Mouse (Mus musculus) liver, embryonic 11.5 days (tissue): ENCODE results near the gene Timmdc1. TPM values are rescaled to one million over a fixed set of nuclear protein-coding genes. Genes with fewer than 3 reads are reported as not detected.
"Not testable (repeated sequence)": the region's sequence is repeated elsewhere in the genome, so short reads cannot be mapped to it uniquely, and the experiment has no call there.

Source experiments
- ATAC-seq: fragments of 200-750 bp; cut with Nextera tagmentation; replicated peaks from 2 replicates; pipeline ENCODE4 v1.8.0; 2017; ENCODE audit warnings: moderate number of reproducible peaks, mild to moderate bottlenecking, moderate TSS enrichment, moderate library complexity; ENCODE audit not compliant: low FRiP score
- DNase-seq: peaks from one replicate; pipeline ENCODE4 v3.0.0-alpha.2; 2017; ENCODE audit warnings: low spot score
- H3K27ac ChIP-seq: fragments of 300-500 bp; sonication (generic); 2 replicates; pipeline ENCODE4 v1.5.1; 2014; ENCODE audit warnings: mild to moderate bottlenecking, low read depth, low read length, control low read depth
- H3K27me3 ChIP-seq: fragments of 300-500 bp; sonication (generic); replicated peaks from 2 replicates; pipeline ENCODE4 v1.6.1; 2014; ENCODE audit warnings: low read length, mixed read lengths; ENCODE audit not compliant: control insufficient read depth, insufficient read depth
- H3K36me3 ChIP-seq: fragments of 300-500 bp; sonication (generic); 2 replicates; pipeline ENCODE4 v1.6.1; 2014; ENCODE audit warnings: mild to moderate bottlenecking, low read length, moderate library complexity, mixed read lengths; ENCODE audit not compliant: control insufficient read depth, insufficient read depth
- H3K4me1 ChIP-seq: fragments of 300-500 bp; sonication (generic); replicated peaks from 2 replicates; pipeline ENCODE4 v1.6.1; 2014; ENCODE audit warnings: low read length, mixed read lengths; ENCODE audit not compliant: control insufficient read depth, insufficient read depth
- H3K4me2 ChIP-seq: fragments of 300-500 bp; sonication (generic); 2 replicates; pipeline ENCODE4 v1.6.1; 2014; ENCODE audit warnings: mild to moderate bottlenecking, control low read depth, moderate library complexity
- H3K4me3 ChIP-seq: fragments of 300-500 bp; sonication (generic); 2 replicates; pipeline ENCODE4 v1.5.1; 2014; ENCODE audit warnings: low read depth, low read length, control low read depth
- H3K9ac ChIP-seq: fragments of 300-500 bp; sonication (generic); 2 replicates; pipeline ENCODE4 v1.6.1; 2014; ENCODE audit warnings: low read depth, low read length, control low read depth
- H3K9me3 ChIP-seq: fragments of 300-500 bp; sonication (generic); 2 replicates; pipeline ENCODE4 v1.6.1; 2016; ENCODE audit warnings: low read length, inconsistent platforms, mixed read lengths; ENCODE audit not compliant: control insufficient read depth
- WGBS: fragments of 180-500 bp; shearing (Covaris S2); extraction: QIAGEN DNeasy Blood & Tissue Kit; methylation state at CpG from one replicate; pipeline ENCODE4 v1.1.7; 2014; 5-methylcytosine and 5-hydroxymethylcytosine counted together
- polyA plus RNA-seq: library from polyadenylated mRNA; unstranded; fragments of >200 nt; fragmentation: Nextera tagmentation; extraction: Ambion mirVana; gene quantifications from 2 replicates; pipeline ENCODE4 v1.2.1, GENCODE M21; 2014

The Timmdc1 gene
- polyA plus RNA-seq, 1 experiment from 2014 or later: 25.1 TPM

GRCm38 (mm10) chr16:38481327-38481726 lies 41.1 kb downstream of the Timmdc1 start:
- DNase-seq: no peak
- Histone ChIP-seq H3K4me3 (no peak overlapping the region), H3K4me1 (peaks cover 18% of the 10 kb centered on the region), H3K36me3 (no peaks in the 10 kb centered on the region), H3K9ac (no peak overlapping the region), H3K9me3 (no peaks in the 10 kb centered on the region), H3K27me3 (peaks cover 11% of the 10 kb centered on the region), H3K27ac (no peak overlapping the region), H3K4me2 (peak overlapping the region; percentile 39)
- peak; percentile 69 for ATAC-seq
- 49% methylated on average over 4 of the region's 4 CpGs for WGBS

GRCm38 (mm10) chr16:38478296-38478695 lies 44.2 kb downstream of the Timmdc1 start:
- ATAC-seq: no peak
- Histone ChIP-seq H3K4me2 (no peak overlapping the region), H3K9ac (no peak overlapping the region), H3K27ac (no peak overlapping the region), H3K27me3 (peaks cover under 1% of the 10 kb centered on the region; the same call in 1 of the 2 replicates), H3K36me3 (no peaks in the 10 kb centered on the region), H3K9me3 (no peaks in the 10 kb centered on the region), H3K4me1 (peaks cover 19% of the 10 kb centered on the region), H3K4me3 (no peak overlapping the region)
- 85% methylated on average over 3 of the region's 3 CpGs for WGBS
- no peak for DNase-seq

DNA sequence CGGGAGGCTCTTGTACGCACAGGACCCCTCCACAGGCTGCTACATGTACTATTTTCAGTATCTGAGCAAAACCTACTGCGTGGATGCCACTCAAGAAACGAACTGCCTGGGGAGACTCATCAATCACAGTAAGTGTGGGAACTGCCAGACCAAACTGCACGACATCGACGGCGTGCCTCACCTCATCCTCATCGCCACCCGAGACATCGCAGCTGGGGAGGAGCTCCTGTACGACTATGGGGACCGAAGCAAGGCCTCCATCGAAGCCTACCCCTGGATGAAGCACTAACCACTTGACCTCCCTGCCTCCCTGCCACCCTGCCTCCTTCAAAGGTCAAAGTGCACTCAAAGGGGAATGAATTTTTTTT lies 45.2 kb downstream of the Timmdc1 start:
- not testable (repeated sequence) for H3K27me3 ChIP-seq, H3K27ac ChIP-seq, DNase-seq, ATAC-seq, H3K36me3 ChIP-seq, H3K9me3 ChIP-seq
- Histone ChIP-seq H3K4me1 (peaks cover 22% of the 10 kb centered on the region), H3K4me3 (peak overlapping the region; percentile 46), H3K9ac (0 out of 2 replicates have a peak overlapping the region, but pooled peaks have one; percentile 62), H3K4me2 (peak overlapping the region; percentile 74)
- 44% methylated on average over 14 of the region's 14 CpGs for WGBS

GRCm38 (mm10) chr16:38476312-38477240 lies 45.9 kb downstream of the Timmdc1 start:
- H3K9me3 ChIP-seq: no peaks in the 10 kb centered on the region
- peak overlapping the region; percentile 74 for H3K4me2 ChIP-seq
- peak overlapping the region; percentile 46 for H3K4me3 ChIP-seq
- H3K27me3 ChIP-seq: no peaks in the 10 kb centered on the region
- H3K27ac ChIP-seq: peak overlapping the region; percentile 63
- H3K4me1 ChIP-seq: peaks cover 22% of the 10 kb centered on the region
- ATAC-seq (peak; percentile 57), DNase-seq (peak; percentile 65)
- WGBS: 9% methylated on average over 34 of the region's 34 CpGs
- H3K9ac ChIP-seq: peak overlapping the region; percentile 62
- H3K36me3 ChIP-seq: no peaks in the 10 kb centered on the region

DNA sequence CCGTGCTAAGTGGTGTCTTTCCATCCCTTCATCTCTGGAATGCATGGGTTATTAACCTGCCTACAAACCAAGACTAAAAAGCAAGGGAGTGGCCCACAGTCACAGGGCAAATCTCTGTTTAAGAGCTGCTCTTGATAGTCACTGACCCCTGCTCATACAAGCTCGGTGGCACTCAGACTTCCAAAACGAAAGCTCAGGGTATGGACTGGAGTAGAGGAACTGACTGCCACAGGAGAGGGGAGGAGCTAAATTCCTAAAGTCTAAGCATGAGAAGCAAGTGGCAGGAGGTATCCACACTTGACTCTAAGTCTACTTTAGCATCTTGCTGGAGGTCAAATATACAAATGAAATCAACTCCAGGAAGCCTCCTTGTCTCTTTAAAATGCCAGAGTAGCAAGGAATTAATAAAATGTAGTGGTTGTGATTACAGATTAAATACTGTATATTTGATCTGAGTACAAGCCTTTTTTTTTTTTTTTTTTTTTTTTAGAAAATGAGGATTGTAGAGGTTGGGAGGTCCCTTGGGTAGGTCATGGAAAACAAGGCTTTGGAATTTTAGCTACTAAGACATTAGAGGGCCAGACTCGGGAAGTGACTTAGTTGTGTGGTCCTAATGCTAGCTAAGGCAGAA lies 46.7 kb downstream of the Timmdc1 start:
- Histone ChIP-seq H3K27me3 (no peaks in the 10 kb centered on the region), H3K4me3 (peak overlapping the region; percentile 46), H3K27ac (no peak overlapping the region), H3K4me2 (peak overlapping the region; percentile 74), H3K4me1 (peaks cover 18% of the 10 kb centered on the region), H3K9ac (no peak overlapping the region), H3K9me3 (no peaks in the 10 kb centered on the region), H3K36me3 (no peaks in the 10 kb centered on the region)
- ATAC-seq: no peak
- DNase-seq: no peak
- WGBS: 39% methylated on average over 4 of the region's 4 CpGs

- WGBS: 73% methylated on average over 9 of the region's 9 CpGs
- no peak overlapping the region for H3K4me3 ChIP-seq
Measured at GRCm38 (mm10) chr16:38474677-38475286, 47.7 kb downstream of the Timmdc1 start.

DNA sequence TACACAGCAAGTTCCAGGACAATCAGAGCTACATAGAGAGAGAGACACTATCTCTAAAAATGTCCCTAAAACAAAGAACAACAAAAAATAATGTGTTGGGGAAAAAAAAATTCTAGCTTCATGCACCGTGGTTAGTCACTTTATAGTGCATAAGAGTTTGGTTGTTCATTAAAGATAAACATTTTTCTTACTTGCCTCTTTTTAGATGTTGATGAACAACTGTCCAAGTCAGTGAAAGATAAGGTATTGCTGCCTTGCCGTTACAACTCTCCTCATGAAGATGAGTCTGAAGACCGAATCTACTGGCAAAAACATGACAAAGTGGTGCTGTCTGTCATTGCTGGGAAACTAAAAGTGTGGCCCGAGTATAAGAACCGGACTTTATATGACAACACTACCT lies 48.8 kb downstream of the Timmdc1 start:
- no peaks in the 10 kb centered on the region for H3K27me3 ChIP-seq
- no peaks in the 10 kb centered on the region for H3K36me3 ChIP-seq
- WGBS: 63% methylated on average over 5 of the region's 5 CpGs
- H3K9me3 ChIP-seq: no peaks in the 10 kb centered on the region
- no peak overlapping the region for H3K4me2 ChIP-seq
- no peak for DNase-seq
- H3K27ac ChIP-seq: no peak overlapping the region
- no peak overlapping the region for H3K9ac ChIP-seq
- no peak for ATAC-seq
- H3K4me1 ChIP-seq: peaks cover 19% of the 10 kb centered on the region
- H3K4me3 ChIP-seq: no peak overlapping the region

More at GRCm38 (mm10) chr16:38474677-38475286, 47.7 kb downstream of the Timmdc1 start:
- H3K4me2 ChIP-seq: no peak overlapping the region
- H3K27ac ChIP-seq: no peak overlapping the region
- H3K9me3 ChIP-seq: no peaks in the 10 kb centered on the region
- no peaks in the 10 kb centered on the region for H3K36me3 ChIP-seq
- no peak for ATAC-seq
- no peak for DNase-seq
- H3K9ac ChIP-seq: no peak overlapping the region
- peaks cover 16% of the 10 kb centered on the region; the same call in 1 of the 2 replicates for H3K4me1 ChIP-seq
- no peaks in the 10 kb centered on the region for H3K27me3 ChIP-seq

GRCm38 (mm10) chr16:38472507-38472873 lies 50.0 kb downstream of the Timmdc1 start:
- Histone ChIP-seq H3K4me3 (no peak overlapping the region), H3K27ac (no peak overlapping the region), H3K9me3 (no peaks in the 10 kb centered on the region), H3K4me2 (no peak overlapping the region), H3K4me1 (peaks cover 28% of the 10 kb centered on the region), H3K9ac (no peak overlapping the region), H3K27me3 (no peaks in the 10 kb centered on the region), H3K36me3 (no peaks in the 10 kb centered on the region)
- WGBS: 68% methylated on average over 5 of the region's 5 CpGs
- ATAC-seq (no peak), DNase-seq (no peak)
